Mouse (Mus musculus): ENCODE results near the gene Mink1.
"Not testable (repeated sequence)": the region's sequence is repeated elsewhere in the genome, so short reads cannot be mapped to it uniquely, and the experiment has no call there.

Mink1 gene

GRCm38 (mm10) chr11:70557545-70557944, 5.1 kb upstream of the Mink1 start:
- DNase-seq (ENCODE audit: low read depth, low spot score), result no peak

- DNase-seq (ENCODE audit: low read depth, low spot score), result no peak
Measured at GRCm38 (mm10) chr11:70561937-70562286, 769 bp upstream of the Mink1 start.

GRCm38 (mm10) chr11:70562995-70563469, 351 bp downstream of the Mink1 start:
- DNase-seq (ENCODE audit: low read depth, low spot score), result no peak

GRCm38 (mm10) chr11:70563470-70564275, 992 bp downstream of the Mink1 start:
- no peak for DNase-seq (ENCODE audit: low read depth, low spot score)

- no peak for DNase-seq (ENCODE audit: low read depth, low spot score)
Measured at GRCm38 (mm10) chr11:70564276-70564873, 1.7 kb downstream of the Mink1 start.

GRCm38 (mm10) chr11:70566586-70566985, 3.9 kb downstream of the Mink1 start:
- no peak for DNase-seq (ENCODE audit: low read depth, low spot score)

- not testable (repeated sequence) for DNase-seq (ENCODE audit: low read depth, low spot score)
Measured at GRCm38 (mm10) chr11:70570614-70571013, 7.9 kb downstream of the Mink1 start.

- DNase-seq (ENCODE audit: low read depth, low spot score), result no peak
Measured at GRCm38 (mm10) chr11:70571641-70572040, 9.0 kb downstream of the Mink1 start.

GRCm38 (mm10) chr11:70572348-70572902, 9.7 kb downstream of the Mink1 start:
- DNase-seq (ENCODE audit: low read depth, low spot score), result no peak

GRCm38 (mm10) chr11:70573872-70574271, 11.2 kb downstream of the Mink1 start:
- DNase-seq (ENCODE audit: low read depth, low spot score), result no peak

GRCm38 (mm10) chr11:70577201-70577600, 14.5 kb downstream of the Mink1 start:
- DNase-seq (ENCODE audit: low read depth, low spot score), result no peak

- DNase-seq (ENCODE audit: low read depth, low spot score), result no peak
Measured at GRCm38 (mm10) chr11:70578962-70579361, 16.3 kb downstream of the Mink1 start.

GRCm38 (mm10) chr11:70579710-70580357, 17.2 kb downstream of the Mink1 start:
- no peak for DNase-seq (ENCODE audit: low read depth, low spot score)

- no peak for DNase-seq (ENCODE audit: low read depth, low spot score)
Measured at GRCm38 (mm10) chr11:70580358-70580720, 17.7 kb downstream of the Mink1 start.

- no peak for DNase-seq (ENCODE audit: low read depth, low spot score)
Measured at GRCm38 (mm10) chr11:70580921-70581320, 18.2 kb downstream of the Mink1 start.

- no peak for DNase-seq (ENCODE audit: low read depth, low spot score)
Measured at GRCm38 (mm10) chr11:70582196-70582595, 19.5 kb downstream of the Mink1 start.

GRCm38 (mm10) chr11:70583022-70583714, 20.5 kb downstream of the Mink1 start:
- no peak for DNase-seq (ENCODE audit: low read depth, low spot score)

GRCm38 (mm10) chr11:70583775-70584174, 21.1 kb downstream of the Mink1 start:
- no peak for DNase-seq (ENCODE audit: low read depth, low spot score)

- DNase-seq (ENCODE audit: low read depth, low spot score), result no peak
Measured at GRCm38 (mm10) chr11:70585457-70585856, 22.8 kb downstream of the Mink1 start.

GRCm38 (mm10) chr11:70586261-70586660, 23.6 kb downstream of the Mink1 start:
- DNase-seq (ENCODE audit: low read depth, low spot score), result no peak

- DNase-seq (ENCODE audit: low read depth, low spot score), result no peak
Measured at GRCm38 (mm10) chr11:70586954-70587353, 24.3 kb downstream of the Mink1 start.

GRCm38 (mm10) chr11:70591733-70592132, 29.1 kb downstream of the Mink1 start:
- DNase-seq (ENCODE audit: low read depth, low spot score), result no peak
